Mouse (Mus musculus) lung, postnatal 0 days (tissue): Measurements from ENCODE around the gene Nufip1.
A peak's percentile ranks its signal among the peaks of the same experiment; 100 is the strongest.

Source experiments
- CTCF ChIP-seq: IDR thresholded peaks from 2 replicates; pipeline ENCODE4 v1.5.1; 2016; ENCODE audit warnings: antibody characterized with exemption, mild to moderate bottlenecking
- EP300 ChIP-seq: IDR thresholded peaks from 2 replicates; pipeline ENCODE4 v1.6.1; 2016; ENCODE audit warnings: antibody characterized with exemption, mild to moderate bottlenecking, control low read depth

DNA sequence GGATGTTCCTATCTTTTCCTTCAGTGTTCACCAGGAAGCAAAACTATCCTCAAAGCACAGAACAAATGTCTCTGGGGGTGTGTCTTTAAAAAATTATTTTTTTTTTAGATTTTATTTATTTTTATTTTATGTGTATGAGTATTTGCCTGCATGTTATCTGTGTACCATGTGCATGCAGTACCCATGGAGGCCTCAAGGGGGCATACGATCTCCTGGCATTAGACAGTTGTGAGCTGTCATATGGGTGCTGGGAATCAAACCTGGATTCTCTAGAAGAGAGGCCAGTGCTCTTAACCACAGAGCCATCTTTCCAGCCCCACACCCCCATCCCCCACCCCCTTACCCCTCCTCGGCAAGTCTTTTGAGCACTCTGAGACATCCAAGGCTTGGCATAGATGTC is 67.8 kb downstream of the Nufip1 start:
- peak; percentile 33 for TF ChIP-seq CTCF
- TF ChIP-seq EP300, result no peak
